Mouse (Mus musculus): Measurements from ENCODE around the gene 4930452B06Rik.

Gene 4930452B06Rik

GRCm38 (mm10) chr14:8517681-8518080, 148.4 kb downstream of the 4930452B06Rik start:
- DNase-seq: no peak

GRCm38 (mm10) chr14:8514071-8514470, 152.0 kb downstream of the 4930452B06Rik start:
- DNase-seq: no peak

DNA sequence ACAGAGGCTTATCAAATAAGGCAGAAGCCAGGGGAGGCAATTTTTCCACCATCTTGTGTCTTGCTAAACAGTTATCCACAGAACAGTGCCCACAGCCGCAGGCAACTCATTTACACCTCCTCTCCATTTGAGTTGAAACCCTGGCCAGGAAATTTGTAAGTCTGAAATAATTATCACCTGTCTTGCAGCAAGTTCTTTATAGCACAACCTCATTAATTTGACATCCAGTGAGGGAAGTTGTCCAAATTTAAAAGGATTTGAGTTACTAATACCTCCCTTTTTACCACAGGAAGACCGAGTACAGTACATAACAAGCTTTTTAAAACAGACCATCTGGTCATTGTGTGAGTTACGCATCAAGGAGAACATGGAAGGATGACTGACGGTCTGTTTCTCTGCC, 154.8 kb downstream of the 4930452B06Rik start:
- no peak for DNase-seq

DNA sequence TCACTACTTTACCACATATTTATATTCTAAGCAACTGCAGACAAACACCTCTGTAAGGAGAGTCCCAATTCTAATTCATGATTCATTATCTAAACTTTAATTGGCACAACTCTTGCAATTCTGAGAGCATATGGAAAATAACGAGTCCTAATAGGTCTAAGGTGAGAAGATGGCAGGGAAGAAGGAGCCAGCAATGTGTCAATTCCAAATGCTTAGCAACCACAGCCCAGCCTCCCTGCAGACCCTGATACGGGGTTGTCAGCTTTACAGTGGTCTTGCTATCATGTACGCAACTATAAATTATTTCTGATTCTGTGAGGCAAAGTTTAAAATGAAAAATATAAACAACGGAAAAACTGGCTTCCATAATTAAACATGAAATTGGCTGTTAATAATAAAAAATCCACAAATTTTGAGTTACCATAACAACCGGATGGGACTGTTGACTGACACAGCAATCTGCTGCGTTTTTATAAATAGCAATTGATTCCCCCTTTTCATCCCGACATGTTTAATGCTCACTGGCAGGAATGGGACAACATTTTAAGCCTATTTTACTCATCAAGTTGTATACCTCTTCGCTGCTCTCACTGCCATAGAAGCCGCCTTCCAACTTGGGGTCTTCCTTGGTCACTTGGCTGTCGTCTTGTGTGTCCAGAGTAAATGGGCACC, 155.6 kb downstream of the 4930452B06Rik start:
- no peak for DNase-seq

GRCm38 (mm10) chr14:8508669-8509068, 157.4 kb downstream of the 4930452B06Rik start:
- no peak for DNase-seq

GRCm38 (mm10) chr14:8504206-8504605, 161.8 kb downstream of the 4930452B06Rik start:
- no peak for DNase-seq

DNA sequence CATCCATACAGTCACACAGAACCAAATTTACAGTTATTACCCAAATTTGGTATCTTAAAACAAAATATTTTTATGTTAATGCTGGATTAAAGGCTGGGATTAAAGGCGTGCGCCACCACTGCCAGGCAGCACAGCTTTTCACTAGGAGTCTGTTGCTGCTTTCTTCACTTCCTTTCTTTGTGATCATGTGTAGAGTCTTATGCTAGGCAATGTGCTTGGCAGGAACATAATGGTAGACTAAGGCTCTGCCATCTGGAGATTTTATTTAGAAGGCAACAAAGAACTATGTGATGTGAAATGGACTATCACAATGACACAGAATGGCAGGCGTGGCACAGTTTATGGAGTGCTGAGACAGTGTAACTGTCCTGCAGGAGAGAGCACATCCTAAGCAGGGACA, 162.7 kb downstream of the 4930452B06Rik start:
- no peak for DNase-seq

DNA sequence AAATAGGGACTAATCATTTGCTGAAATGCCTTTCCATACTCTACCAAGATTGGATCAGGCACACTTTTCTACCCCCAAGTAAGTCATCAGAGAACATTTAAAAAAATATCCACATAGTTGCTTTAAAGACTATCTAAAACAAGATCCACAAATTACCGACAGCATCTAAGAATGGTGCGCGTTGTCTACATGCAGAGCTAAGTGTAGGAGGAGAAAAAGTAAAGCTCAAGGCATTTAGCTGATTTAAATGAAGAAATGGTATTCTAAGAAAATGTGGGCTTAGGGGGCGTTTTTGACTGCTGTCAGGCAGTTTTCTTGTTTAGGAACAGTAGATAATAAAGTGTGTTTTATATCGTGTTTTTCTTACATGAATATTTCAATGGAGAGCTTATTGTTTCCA, 163.5 kb downstream of the 4930452B06Rik start:
- no peak for DNase-seq

- DNase-seq: no peak
Measured at GRCm38 (mm10) chr14:8495691-8496090, 170.3 kb downstream of the 4930452B06Rik start.

GRCm38 (mm10) chr14:8494952-8495351, 171.1 kb downstream of the 4930452B06Rik start:
- DNase-seq: no peak

GRCm38 (mm10) chr14:8494260-8494659, 171.8 kb downstream of the 4930452B06Rik start:
- no peak for DNase-seq

DNA sequence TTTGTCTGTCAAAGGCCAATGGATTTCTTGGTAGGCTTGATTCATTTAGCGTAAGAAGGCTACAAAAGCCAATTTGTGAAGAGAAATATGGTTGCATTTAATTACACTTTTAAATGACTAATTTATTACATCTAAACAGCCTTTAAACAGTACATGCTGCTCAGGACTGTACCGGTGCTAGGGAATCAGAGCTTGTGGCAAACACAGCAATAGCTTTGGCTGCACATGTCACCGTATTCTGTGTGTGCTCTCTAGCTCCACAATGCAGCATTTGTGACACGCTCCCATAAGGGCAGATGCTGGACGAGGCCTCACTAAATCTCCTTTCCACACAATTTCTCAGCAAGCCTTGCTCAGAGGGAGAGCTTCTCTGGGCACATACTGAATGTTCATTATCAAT, 187.9 kb downstream of the 4930452B06Rik start:
- DNase-seq: no peak

GRCm38 (mm10) chr14:8477348-8477747, 188.7 kb downstream of the 4930452B06Rik start:
- no peak for DNase-seq

DNA sequence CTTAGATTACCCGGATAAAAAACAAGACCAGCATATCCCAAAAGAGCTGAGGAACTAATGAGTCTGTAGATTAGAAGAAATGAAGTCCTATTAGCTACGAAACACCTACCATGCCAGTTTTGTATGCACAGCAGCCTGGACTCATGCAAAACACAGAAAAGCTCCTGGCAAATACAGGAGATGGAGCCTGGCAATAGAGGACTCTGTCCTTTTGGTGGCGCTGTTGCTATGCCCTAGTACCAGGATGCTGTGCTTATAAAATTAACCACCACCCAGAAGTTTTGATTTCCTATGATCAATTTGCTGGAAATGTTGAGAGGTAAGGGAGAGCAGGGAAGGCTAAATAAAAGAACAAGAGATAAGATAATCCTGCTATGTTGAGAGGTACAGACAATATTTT, 189.4 kb downstream of the 4930452B06Rik start:
- peak; percentile 40 to 70 for DNase-seq

GRCm38 (mm10) chr14:8475851-8476250, 190.2 kb downstream of the 4930452B06Rik start:
- DNase-seq: no peak

DNA sequence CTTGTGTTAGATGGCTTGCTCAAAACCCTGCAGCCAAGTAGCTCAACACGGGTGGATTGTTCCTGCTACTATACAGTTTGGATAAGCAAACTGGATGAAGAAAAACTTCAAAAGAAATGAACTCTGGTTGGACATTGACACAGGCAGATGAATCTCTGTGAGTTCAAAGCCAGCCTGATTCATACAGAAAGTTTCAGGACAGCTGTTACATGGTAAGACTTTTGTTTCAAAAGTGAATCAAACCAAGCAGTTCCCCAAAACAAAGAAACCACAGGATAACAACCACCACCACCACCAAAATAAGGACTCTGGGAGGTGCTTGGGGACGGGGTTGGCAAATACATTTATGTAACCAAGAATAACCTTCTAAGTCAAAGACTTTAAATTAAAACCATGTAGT, 193.2 kb downstream of the 4930452B06Rik start:
- DNase-seq: no peak

DNA sequence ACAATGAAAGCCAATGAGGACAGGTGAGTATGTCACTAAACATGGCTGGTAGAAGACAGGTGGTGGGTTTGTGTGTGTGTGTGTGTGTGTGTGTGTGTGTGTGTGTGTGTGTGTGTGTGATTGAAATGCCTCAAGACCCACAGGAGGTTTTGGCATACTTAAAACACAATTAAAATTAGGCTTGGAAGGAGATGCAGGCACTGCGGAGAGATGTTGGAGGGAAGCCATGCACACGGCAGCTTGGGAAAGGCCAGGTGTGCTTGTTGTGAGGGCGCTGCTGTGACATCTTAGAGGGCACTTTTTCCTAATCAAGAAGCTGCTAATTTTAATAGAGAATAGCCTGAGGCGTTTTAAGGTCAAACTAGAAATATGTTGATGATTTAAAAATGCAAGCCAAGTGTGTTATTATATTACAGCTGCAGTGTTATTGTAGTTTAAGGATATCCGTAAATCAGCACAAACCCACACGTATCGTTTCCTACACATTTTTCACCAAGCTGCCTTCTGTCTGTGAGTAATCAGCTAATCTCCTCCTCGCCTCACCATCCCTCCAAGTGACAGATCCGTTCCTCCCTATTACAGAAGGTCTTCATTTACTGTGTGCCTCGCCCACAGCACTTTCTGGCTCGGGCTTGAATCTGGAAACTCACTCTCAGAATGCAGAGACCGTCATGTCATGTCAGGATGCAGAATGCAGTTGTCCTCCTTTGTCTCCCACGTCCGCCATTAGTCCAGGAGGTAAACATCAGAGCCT, 201.5 kb downstream of the 4930452B06Rik start:
- peak; percentile 76 to 79 for DNase-seq

DNA sequence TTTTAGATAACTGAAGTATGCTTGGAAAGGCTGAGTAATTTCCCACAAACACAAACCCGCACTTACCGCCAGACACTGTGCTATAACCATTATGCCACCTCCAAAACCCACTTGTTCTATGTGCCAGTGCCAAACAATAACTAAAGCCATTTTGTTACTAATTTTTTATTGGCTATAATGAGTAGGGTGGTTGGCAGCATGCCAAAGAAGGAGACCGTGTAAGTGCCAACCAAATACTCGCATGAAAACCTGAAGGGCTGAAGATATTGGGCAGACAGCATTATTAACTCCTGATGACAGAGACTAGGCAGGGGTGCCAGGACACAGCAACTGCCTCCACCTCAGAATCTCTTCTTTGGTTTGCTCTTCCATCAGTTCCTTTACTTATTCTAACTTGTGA, 203.1 kb downstream of the 4930452B06Rik start:
- peak; percentile 72 to 80 for DNase-seq

GRCm38 (mm10) chr14:8462321-8462909, 203.6 kb downstream of the 4930452B06Rik start:
- DNase-seq: peak; percentile 45 to 54

DNA sequence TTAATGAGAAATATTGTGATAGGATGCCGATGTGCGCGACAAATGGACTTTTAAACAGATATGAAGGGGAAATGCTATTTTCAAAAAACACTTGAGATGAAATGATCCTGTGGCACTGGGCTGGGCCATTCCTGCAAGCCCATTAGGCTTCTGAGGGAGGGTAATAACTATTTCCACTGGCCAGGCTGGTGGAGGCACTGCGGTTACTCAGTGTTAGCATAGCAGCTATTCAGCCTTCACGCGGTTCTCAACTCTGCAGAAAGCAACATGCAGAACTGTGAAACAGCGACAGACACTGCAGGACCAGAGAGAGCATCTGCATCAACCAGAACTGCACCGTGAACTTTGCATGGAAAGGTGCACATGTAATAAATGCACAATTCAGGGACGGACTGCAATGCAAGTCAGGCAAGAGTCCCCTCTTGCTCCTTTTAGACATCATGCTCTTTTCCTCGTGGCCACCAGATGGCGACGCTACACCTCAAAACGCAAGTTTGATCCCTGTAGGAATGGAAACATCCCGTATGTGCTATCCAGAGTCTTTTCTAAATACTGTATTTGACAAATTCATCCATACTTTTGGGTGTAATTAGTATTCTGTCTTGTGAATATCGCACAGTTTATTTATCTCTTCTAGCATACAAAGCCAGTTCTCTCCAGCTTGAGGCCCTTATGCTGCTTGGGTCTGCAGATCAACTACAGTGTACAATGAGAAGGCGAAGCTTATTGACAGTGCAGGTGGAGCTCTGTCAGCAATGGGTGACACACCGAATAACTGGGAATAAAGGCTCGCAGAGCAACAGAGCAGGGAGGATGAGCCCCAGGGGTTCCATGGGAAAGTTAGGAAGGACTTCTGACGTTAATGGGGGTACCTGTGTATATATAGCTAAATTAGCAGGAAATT, 205.6 kb downstream of the 4930452B06Rik start:
- peak; percentile 80 to 81 for DNase-seq

- DNase-seq: no peak
Measured at GRCm38 (mm10) chr14:8459759-8460158, 206.3 kb downstream of the 4930452B06Rik start.

GRCm38 (mm10) chr14:8451117-8451516, 214.9 kb downstream of the 4930452B06Rik start:
- no peak for DNase-seq

DNA sequence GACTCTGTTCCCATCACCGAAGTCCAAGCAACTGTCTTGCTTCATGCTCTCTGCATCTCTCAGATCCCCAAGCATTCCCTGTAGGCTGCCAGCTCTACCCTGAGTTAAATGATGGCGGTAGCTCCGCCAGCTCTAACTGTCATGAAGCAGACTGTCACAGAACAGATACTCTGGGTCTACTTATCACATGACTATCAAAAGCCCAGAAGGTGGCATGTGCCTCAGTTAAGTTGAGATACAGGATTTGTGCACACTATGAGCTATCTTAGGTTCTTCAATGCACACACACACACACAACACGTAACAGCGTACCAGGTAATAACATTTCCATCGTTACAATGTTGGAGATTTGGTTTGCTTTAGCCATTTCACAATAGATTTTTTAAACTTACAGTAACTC, 215.7 kb downstream of the 4930452B06Rik start:
- DNase-seq: no peak
